Mouse (Mus musculus): ENCODE results near the gene Ahsg.

DNA sequence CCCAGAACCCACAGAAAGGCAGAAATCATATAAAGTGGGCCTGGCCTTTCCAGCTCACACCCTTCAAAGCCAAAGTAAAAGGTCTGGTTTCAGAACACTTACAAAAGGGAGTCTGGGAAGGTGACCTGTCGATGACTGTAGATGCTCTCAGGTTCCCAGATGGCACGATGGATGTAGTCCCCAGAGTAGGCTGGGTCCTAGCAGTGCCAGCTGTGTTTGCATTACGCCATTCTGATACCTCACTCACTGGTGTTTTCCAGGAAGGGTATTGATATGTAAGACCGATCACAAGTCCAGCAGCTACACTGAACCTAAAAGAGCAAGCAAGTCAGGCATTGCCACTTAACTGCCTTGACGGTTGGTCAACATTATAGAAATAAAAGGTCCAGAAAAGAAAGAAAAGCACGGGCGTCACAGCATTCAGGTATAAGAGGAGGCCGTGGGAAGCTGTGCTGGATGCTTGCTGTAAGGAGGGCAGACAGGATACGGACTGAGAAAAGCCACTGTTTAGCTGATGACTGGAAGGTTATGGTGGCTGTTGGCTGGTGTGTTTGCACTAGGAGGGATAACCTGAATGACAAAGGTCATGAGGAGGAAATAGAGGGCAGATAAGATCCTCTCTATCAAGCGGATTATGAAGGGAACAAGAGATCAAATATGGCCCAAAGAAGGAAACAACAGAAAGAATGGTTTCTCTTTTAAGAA, 8.9 kb downstream of the Ahsg start:
- TF ChIP-seq CTCF (IDR thresholded peaks at IDR 0.05): no peak
- no peak for TF ChIP-seq EP300 (IDR thresholded peaks at IDR 0.05; ENCODE audit: insufficient read depth, low read depth, low read length)
